Mouse (Mus musculus) mouse trophoblast stem cell (cell line): ENCODE results near the gene Cyp2w1.

ENCODE experiments used
- in situ Hi-C, 2 experiments: fragments of 300-500 bp; cut with MseI, MboI; formaldehyde crosslinking; loops; 2 replicates in 1 of 2; 3 replicates in 1 of 2; pipeline ENCODE4 v1.15.1; 2025

The Cyp2w1 gene

GRCm38 (mm10) chr5:139404801-139405401 lies 52.5 kb downstream of the Cyp2w1 start, which contains the start of gene C130050O18Rik:
Gene C130050O18Rik (plus strand): TSS chr5:139405280.
- in situ Hi-C loops = no loop called here

- in situ Hi-C loops = no loop called here
Observed at GRCm38 (mm10) chr5:139405478-139405877, 53.1 kb downstream of the Cyp2w1 start.

GRCm38 (mm10) chr5:139405953-139406352 lies 53.5 kb downstream of the Cyp2w1 start:
- in situ Hi-C loops = no loop called here
